Mouse (Mus musculus): ENCODE measurements around the gene Exo5.

Exo5 gene

DNA sequence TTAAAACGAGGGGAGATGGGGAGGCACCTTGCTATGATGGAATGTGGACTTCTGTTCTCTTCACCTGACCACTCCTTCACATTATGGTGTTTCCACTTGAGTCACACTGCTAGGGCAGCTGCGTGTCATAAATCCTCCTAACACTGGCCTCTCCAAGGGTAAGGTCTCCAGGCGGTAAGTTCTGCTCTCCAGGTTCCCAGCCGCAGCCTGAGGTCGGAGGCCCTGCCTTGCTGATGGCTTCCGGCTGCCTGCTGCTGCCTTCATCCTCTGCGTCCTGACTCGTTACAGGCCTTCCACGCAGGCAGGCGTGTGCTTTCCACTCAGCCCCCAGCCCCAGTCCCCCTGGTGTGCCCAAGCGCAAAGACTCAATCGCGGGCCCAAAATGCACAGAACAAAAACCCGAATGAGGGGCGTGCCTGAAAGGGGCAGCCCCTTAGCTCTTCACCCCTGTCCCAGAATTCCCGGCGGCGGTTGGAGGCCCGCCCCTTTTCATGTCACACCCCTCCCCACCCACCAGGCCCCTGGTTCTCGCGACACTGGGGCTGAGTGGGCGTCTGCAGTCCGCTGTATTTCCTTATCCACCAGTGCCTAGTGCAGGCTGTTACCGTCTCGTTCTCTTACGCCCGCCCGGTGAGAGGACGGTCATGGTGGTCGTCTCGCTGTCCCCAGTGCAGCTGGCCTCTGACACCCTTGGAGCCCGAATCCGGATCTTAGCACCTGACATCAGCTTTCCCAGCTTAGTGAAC is at the start of gene Exo5:
Exo5 (minus strand) TSS at position 464 of the 746 bp plus-strand sequence.
- peak; percentile 96 for DNase-seq (ENCODE audit: low read depth, low spot score)

DNA sequence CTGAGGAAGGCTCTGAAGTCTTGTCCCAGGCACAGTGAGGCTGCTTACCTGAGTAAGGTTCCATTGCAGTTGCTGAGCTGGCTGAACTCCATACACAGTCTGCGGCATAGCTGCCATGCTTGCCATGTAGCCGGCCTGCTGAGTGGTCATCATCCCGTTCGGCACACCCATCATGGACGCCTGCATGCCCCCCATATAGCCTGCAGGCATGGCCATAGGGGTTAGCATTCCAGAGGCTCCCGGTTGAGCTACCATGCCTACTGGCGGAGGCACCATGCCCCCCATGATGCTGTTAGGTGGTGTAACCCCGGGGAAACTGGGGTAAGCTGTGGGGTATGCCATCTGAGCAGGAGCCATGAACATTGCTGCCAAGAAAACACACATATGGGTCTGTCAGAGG is 47.0 kb upstream of the Exo5 start:
- DNase-seq (ENCODE audit: low read depth, low spot score): no peak

DNA sequence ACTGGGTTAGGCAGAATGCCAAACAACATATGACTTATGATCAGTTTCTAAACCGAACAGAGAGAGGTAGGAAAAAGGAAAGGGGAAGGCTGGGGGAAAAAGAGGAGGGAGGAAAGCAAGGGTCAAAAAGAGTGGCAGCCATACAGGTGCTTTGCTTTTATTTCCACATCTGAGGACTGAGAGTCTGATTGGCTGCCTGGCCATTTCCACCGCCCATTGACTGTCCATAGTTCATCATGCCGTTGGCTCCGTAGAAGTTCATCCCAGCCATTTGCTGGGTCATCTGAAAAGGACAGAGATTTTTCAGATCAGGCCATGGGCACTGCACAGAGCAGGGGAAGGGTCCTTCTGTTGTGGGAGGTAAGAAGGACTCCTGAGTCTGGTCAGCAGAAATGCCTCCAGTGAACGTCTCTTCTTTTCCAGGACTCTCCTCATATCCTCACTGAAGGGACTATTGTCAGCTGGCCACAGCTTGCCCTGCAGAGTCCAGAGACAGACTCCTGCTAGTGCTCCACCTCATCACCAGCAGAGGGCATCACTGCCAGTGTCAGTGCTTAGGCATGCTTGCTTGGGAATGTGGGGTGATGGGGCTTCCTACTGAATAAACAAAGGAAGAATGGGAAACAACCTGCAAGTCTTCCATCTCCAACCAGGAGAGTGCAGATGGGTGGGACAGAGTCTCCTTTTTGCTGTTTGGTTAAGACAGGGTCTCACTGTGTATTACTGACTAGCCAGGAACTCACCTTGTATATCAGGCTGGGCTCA is 44.7 kb upstream of the Exo5 start:
- no peak for DNase-seq (ENCODE audit: low read depth, low spot score)

DNA sequence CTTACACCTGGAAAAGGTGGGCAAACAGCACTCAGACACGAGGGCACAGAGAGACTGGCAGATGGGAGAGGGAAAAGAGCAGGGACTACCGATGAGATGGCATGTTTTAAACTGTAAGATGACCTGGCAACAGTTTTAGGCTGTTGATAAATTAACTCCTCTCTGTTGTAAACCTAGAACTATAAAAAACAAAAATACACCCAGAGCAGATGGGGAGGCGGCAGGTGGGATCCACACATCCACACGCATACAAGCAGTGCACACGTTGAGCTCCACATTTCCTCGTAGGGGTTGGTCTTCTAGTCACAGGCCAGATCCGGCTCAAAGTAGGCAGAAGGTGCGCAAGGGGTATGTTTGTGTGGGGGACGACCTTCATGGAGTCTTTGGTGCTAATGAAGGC is 43.7 kb upstream of the Exo5 start:
- no peak for DNase-seq (ENCODE audit: low read depth, low spot score)

DNA sequence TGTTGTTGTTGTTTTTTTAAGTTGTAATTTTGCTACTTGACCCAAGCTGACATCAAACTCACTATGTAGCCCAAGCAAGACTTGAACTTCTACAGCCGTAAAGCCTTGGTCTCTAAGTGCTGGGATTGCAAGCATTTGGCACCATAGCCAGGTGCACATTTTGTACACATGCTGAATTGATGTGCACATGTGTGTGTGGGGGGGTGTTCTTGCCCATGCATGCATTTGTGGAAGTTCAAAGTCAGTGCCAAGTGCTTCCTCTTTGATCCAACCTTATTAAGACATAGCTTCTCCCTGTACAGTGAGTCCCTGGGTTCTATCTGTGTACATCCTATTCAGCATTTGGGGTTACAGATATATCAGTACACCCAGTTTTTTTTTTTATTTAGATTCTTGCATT is 30.8 kb upstream of the Exo5 start:
- peak; percentile 51 for DNase-seq (ENCODE audit: low read depth, low spot score)

DNA sequence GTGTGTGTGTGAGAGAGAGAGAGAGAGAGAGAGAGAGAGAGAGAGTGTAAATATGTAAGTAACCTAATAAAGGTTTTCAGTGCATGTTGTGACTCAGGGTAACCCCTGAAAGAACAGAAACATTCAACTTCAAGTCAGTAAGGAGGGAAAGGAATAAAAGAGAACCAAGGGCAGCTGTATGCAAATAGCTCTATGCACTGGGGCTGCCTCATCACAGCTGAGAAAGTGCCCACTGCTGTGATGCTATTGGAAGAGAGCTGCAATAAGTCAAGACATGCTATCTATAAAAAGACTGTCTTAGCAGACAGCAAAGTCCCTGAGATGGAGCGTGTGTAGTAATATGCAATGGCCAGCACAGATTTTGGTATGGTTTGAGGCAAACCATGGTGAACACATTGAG is 28.9 kb upstream of the Exo5 start:
- DNase-seq (ENCODE audit: low read depth, low spot score): peak; percentile 89

DNA sequence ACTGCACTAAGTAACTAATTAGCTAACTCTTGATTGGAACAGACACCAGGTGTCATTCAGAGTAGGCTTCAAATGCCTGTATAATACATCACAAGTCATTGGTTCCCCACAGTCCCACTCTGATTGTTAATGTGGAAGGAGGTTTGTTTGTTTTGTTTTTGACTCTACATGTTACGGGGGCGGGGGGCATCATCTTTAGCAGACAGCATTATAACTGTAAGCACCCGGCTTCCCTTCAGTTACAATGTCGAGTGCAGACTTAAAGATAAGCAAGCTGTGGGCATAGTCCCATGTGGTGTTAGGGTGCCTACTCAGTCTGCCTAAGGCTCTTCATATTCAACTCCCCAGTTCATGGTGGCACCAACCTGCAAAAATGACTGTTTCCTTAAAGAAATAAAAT is 28.2 kb upstream of the Exo5 start:
- peak; percentile 81 for DNase-seq (ENCODE audit: low read depth, low spot score)

DNA sequence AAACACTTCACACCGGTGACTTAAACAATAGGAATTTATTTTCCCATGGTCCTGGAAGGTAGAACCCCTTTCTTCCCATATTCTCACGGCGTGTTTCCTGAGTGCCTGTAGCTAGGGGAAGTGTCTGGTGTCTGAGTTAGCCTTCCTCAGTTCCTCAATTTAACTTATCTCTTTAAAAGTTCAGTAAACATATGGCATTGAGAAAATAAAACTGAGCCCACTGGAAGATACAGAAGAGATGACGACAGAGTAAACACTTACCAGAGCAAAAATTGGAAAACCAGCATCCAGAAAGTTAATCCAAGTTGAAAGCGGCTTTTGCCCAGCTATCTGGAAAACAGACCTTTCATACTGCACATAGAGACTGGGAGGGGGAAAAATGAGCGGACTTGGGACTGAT is 27.3 kb upstream of the Exo5 start:
- DNase-seq (ENCODE audit: low read depth, low spot score): peak; percentile 63

DNA sequence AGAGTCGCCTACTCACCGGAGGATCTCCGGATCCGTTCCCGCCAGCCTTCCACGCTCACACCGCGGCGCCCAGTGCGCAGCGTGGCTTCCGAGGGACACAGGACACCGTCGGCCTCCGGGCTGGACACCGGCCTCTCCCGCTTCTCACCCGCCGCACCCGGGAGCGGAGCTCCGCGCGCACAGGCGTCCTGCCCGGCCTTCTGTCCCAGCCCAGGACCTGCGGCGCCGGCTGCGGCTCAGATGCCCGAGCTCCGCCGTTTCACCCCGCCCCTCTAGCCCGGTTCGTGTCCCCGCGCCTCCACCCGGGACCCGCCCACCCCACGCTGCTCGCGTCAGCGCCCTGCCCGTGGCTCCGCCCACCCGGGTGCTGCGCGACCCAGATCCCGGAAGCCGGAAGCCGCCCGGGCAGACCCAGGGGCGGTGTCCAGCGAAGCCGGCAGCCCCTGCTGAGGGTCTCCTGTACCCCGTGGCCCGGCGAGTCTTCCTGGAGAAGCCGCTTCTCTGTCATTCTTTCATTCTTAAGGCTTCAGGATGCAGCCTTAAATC is 26.7 kb upstream of the Exo5 start, which contains the start of gene Zfp69:
Zfp69 (minus strand) TSS at position 272 of the 546 bp plus-strand sequence.
- peak; percentile 94 for DNase-seq (ENCODE audit: low read depth, low spot score)

DNA sequence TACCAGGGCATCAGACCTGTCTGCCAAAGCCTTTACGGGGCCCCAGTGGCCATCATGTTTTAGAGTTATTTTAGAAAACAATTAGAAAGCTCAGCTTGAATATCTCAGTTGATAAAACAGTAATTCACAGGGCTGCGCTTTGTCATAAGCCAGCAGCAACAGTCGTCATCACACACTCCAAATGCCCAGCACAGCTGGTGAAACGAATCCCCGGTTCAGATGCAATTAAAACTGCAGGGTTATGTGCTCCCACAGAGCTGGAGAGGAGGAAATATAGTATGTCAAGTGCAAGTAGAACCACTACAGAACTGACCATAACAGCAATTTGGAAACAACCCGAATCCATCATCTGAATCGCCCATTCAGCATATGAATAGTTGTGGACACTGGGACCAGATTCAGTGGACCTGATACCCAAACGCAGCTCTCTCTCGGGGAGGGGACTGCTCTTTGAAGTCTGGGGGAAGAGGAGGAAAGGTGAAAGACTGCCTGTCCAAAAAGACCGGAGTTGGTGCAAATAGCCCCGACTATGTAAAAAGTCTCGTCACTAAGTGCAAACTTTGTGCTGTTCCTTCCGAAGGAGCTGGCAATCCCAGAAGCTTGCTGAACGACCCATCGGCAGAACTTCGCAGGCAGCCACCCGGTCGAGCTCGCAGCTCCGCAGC is 26.1 kb upstream of the Exo5 start:
- DNase-seq (ENCODE audit: low read depth, low spot score): no peak

DNA sequence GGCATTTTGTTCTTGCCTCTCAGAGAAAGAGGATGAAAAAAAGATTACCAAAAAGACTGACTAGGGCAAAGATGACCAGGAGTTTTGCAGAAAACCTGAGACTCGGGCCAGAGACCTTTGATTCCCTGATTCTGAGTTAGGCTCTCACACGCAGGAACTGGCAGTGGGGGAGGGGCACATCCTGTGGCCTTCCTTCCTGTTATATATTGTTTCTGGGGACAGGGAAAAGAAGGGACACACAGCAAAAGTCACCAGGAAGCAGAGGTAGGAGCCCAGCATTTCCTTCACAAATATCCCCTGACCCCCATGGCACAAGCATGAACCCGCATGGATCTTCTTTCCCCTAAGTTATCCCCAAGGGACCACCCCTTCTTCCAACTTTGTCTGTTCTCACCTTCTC is 24.1 kb upstream of the Exo5 start:
- DNase-seq (ENCODE audit: low read depth, low spot score): no peak

DNA sequence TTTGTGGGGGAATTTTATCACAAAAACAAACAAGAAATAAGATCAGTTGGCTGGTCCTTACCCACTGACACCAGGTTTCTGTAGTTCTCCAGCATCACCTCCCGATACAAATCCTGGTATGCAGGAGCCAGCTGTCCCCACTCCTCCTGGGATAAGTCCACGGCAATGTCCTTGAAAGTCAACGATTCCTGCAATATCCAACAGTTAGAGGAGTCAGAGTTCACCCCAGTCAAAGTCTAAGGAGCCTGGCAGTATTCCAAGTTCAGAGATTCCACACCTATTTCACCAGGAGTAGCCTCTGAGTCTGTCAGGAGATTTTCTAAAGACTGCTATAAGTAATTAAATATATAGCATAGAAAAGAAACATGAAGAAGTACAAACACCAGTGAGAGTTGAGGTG is 10.2 kb upstream of the Exo5 start:
- DNase-seq (ENCODE audit: low read depth, low spot score): no peak

DNA sequence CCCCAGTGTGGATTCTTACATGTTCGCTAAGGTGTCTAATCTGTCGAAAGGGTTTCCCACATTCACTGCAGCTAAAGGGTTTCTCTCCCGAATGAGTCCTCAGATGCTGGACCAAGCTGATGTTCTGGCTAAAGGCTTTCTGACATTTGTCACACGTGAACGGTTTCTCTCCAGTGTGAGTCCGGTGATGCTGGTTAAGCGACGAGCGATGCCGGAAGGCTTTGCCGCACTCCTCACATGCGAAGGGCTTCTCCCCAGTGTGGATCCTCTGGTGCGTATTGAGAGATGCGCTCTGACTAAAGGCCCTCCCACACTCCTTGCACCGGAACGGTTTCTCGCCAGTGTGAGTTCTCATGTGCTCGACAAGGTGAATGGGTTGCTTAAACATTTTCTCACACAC is 5.9 kb upstream of the Exo5 start:
- DNase-seq (ENCODE audit: low read depth, low spot score): no peak

DNA sequence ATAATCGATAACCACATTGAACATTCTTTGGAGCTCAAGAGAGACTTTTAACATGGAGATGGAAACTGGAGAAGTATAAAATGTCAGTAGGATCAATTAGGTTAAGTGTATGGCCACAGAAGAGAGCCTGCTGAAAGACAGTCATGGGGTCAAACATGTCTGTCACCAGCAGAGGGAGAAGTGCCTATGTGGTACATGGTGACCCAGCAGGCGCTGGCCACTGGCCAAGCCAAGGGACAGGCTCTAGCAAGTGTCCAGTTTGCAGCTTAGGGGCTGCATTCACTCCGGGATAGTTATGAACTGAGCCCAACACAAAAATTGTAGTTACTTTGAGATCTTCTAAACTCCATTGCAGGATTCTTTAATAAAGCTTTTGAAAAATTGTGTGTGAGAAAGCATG is 3.9 kb upstream of the Exo5 start:
- DNase-seq (ENCODE audit: low read depth, low spot score): no peak

DNA sequence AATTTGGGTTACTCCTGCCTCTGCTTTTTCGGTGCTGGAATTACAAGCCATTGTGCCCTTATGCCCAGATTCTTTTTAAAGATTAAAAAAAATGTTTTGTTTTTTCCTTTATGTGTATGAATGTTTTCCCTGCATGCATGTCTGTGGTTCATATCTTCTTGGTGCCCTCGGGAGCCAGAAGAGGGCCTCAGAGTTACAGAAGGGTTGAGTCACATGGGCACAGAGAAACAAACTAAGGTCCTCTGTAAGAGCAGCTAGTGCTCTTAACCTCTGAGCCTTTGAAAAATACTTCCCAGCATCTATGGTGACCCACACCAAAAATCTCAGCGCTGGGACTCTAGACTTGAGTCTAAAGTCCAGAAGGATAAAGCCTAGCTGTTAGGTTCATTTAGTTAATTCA is 569 bp upstream of the Exo5 start:
- peak; percentile 83 for DNase-seq (ENCODE audit: low read depth, low spot score)

DNA sequence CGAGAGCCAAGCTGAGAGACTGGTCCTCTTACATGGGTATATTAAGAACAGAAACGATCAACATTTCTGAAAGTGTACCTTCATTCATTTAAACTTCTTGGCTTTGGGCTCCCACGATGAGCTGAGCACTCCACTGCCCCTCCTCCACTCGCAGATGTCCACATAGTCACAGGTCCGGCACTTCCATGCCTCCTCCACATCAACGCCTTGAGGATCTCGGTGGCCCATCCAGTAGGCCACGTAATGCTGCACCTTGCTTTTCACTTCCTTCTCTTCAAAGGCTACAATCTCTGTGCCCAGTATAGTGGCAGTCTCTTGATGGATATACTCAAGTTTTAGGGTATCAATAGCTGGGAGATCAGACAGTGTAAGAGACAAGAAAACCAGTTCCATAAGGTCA is 3.4 kb downstream of the Exo5 start:
- no peak for DNase-seq (ENCODE audit: low read depth, low spot score)

DNA sequence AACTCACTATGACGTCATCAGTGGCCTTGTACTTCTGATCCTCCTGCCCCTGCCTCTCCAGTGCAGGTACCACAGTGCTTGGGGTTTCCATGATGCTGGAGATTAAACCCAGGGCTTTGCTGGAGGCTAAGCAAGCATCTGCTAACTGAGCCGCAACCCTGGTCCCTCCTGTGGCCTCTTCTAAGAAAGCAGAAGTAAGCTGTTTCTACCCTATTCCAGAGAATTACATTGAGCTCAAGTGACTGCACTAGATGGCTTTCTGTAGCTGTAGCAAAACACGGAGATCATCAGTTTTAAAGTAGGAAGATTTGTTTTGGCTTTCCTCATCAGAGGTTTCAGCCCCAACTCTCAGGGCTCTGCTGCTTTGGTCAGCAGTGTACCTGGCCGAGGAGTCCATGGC is 10.3 kb downstream of the Exo5 start:
- peak; percentile 75 for DNase-seq (ENCODE audit: low read depth, low spot score)

DNA sequence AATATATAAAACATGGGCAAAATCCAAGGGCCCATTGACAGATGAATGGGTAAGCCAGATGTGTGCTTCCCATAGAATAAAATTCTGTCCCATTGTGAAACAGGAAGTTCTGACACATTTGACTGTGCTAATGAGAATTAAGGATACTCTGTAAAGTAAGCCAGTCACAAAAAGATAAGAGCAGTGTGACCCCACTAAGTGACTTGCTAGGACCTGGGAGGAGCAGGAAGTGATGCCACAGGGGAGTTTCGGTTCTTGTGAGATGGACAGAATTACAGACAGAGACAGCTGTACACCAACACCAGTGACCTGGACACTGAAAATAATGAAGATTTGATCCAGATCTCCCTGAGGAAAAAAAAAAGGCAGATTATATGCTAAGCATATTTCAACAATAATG is 11.0 kb downstream of the Exo5 start:
- DNase-seq (ENCODE audit: low read depth, low spot score): peak; percentile 49

DNA sequence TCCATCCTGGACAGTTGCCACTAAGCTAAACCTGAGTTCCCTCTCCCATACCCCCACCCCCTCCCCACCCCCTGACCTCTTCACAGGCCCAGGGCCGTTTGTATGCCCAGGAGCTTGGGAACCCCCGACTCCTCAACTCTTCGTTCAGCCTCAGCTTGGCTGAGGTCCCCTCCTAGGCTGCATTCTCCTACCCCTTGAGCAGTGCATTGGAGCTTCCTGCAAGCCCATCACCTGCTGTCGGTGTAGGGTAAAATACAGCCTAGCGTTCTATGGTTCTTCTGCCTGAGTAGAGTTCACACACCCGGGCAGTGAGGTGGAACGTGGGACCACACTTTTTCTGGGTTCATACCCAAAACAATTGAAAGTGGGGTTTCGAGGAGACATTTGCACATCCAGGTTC is 11.4 kb downstream of the Exo5 start:
- DNase-seq (ENCODE audit: low read depth, low spot score): no peak

DNA sequence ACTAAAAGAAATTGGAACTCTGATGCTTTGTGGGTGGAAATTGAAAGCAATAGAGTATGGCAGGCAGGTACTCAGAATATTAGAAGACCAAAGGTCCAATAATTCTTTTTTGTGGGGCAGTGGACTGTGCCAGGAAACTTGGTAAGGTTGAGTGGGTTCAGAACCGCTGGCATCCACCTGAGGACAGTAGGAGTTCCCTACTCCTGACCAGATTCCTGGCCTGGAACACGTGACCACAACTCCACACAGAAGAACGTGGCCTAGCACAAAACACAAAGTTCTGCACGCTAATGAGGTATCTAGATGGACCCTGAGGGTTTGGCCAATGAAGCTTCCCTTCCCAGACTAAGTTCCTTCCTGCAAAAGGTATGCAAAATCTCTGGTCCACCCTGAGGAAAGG is 12.0 kb downstream of the Exo5 start:
- no peak for DNase-seq (ENCODE audit: low read depth, low spot score)

DNA sequence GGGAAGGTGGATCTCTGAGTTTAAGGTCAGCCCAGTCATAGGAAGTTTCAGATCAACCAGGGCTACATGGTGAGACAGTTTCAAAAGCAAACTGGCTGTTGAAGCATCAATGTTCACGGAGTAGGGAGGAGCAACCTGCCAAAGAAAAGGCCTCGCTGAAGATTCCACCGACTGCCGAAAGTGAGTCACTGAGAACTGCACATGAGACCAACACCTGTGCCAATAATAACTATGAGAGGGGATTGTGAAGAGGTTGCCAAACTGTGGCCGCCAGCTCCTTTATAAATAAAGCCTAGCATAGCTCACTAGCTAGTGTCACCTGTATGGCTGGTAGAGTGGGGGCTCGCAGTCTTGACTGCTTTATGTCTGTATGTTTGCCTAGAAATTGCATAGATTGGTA is 13.7 kb downstream of the Exo5 start:
- no peak for DNase-seq (ENCODE audit: low read depth, low spot score)

DNA sequence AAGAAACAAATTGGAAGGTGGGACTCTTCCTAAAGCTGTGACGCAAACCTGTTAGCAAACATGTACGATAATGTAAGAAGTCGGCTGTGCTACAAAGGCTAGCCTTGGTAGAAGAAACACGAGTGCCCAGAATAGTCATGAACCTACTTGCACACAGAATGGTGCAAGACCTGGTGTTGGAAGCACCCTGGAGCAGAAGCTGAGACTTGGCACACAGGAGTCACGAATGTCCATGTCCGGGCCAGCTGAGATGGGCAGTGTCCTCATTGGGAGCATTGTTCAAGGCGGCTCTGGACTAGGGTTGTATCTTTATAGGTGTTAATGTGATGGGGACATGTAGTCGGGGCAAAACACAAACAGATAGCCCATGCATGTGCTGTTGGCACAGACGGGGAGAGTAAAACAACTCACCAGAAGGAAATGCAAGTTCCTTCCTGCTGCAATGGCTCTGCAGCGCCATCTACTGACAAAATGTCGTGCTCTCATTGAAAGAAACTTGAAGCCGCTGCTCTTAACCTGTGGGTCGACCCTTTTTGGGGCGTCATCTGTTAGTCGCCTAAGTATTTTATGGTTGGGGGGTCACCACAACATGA is 15.2 kb downstream of the Exo5 start:
- DNase-seq (ENCODE audit: low read depth, low spot score): peak; percentile 84

Measured in A20 (cell line).